Mouse (Mus musculus): ENCODE measurements around the gene Rplp0. TPM values are rescaled to one million over a fixed set of nuclear protein-coding genes. Genes with fewer than 3 reads are reported as not detected.

The Rplp0 gene
- polyA plus RNA-seq, 1 experiment from 2014 or later, result 520 TPM

- H3K36me3 ChIP-seq (ENCODE audit: inconsistent target), result peaks cover 63% of the 10 kb centered on the region
- no peaks in the 10 kb centered on the region; the same call in 1 of the 2 replicates for H3K79me2 ChIP-seq (ENCODE audit: inconsistent target)
- no peak overlapping the region for H3K27ac ChIP-seq
- 97% methylated on average over 12 of the region's 12 CpGs for WGBS (ENCODE audit: missing documents)
- H3K4me3 ChIP-seq (ENCODE audit: inconsistent target), result no peak overlapping the region
Measured at GRCm38 (mm10) chr5:115551386-115551785, 7.9 kb upstream of the Rplp0 start.

GRCm38 (mm10) chr5:115551799-115552198 is 7.5 kb upstream of the Rplp0 start:
- 90% methylated on average over 8 of the region's 13 CpGs for WGBS (ENCODE audit: missing documents)
- Histone ChIP-seq H3K79me2 (ENCODE audit: inconsistent target) (no peaks in the 10 kb centered on the region; the same call in 1 of the 2 replicates), H3K36me3 (ENCODE audit: inconsistent target) (peaks cover 59% of the 10 kb centered on the region), H3K27ac (no peak overlapping the region), H3K4me3 (ENCODE audit: inconsistent target) (no peak overlapping the region)

- no peaks in the 10 kb centered on the region for H3K79me2 ChIP-seq (ENCODE audit: inconsistent target)
- H3K36me3 ChIP-seq (ENCODE audit: inconsistent target), result peaks cover 39% of the 10 kb centered on the region
- H3K27ac ChIP-seq, result no peak overlapping the region
- H3K4me3 ChIP-seq (ENCODE audit: inconsistent target), result no peak overlapping the region
- WGBS (ENCODE audit: missing documents), result 95% methylated on average over 27 of the region's 33 CpGs
Measured at GRCm38 (mm10) chr5:115553801-115554420, 5.4 kb upstream of the Rplp0 start.

GRCm38 (mm10) chr5:115554536-115555291 is 4.6 kb upstream of the Rplp0 start:
- Histone ChIP-seq H3K4me3 (ENCODE audit: inconsistent target) (no peak overlapping the region), H3K36me3 (ENCODE audit: inconsistent target) (peaks cover 31% of the 10 kb centered on the region), H3K27ac (no peak overlapping the region), H3K79me2 (ENCODE audit: inconsistent target) (no peaks in the 10 kb centered on the region)
- WGBS (ENCODE audit: missing documents), result 92% methylated on average over 18 of the region's 18 CpGs

GRCm38 (mm10) chr5:115556217-115556616 is 3.0 kb upstream of the Rplp0 start:
- H3K27ac ChIP-seq, result no peak overlapping the region
- no peak overlapping the region for H3K4me3 ChIP-seq (ENCODE audit: inconsistent target)
- 31% methylated on average over 8 of the region's 8 CpGs for WGBS (ENCODE audit: missing documents)
- peaks cover 28% of the 10 kb centered on the region for H3K36me3 ChIP-seq (ENCODE audit: inconsistent target)
- H3K79me2 ChIP-seq (ENCODE audit: inconsistent target), result peaks cover 14% of the 10 kb centered on the region

- Histone ChIP-seq H3K4me3 (ENCODE audit: inconsistent target) (no peak overlapping the region), H3K79me2 (ENCODE audit: inconsistent target) (peaks cover 20% of the 10 kb centered on the region), H3K36me3 (ENCODE audit: inconsistent target) (peaks cover 30% of the 10 kb centered on the region; the same call in 1 of the 2 replicates), H3K27ac (no peak overlapping the region)
- WGBS (ENCODE audit: missing documents), result 92% methylated on average over 11 of the region's 14 CpGs
Measured at GRCm38 (mm10) chr5:115558182-115558794, 979 bp upstream of the Rplp0 start.

- Histone ChIP-seq H3K79me2 (ENCODE audit: inconsistent target) (peaks cover 21% of the 10 kb centered on the region), H3K36me3 (ENCODE audit: inconsistent target) (peaks cover 20% of the 10 kb centered on the region; the same call in 1 of the 2 replicates), H3K27ac (peak overlapping the region; percentile 42), H3K4me3 (ENCODE audit: inconsistent target) (peak overlapping the region; percentile 51)
- 62% methylated on average over 13 of the region's 13 CpGs for WGBS (ENCODE audit: missing documents)
Measured at GRCm38 (mm10) chr5:115560336-115560905, 1.2 kb downstream of the Rplp0 start.

- H3K4me3 ChIP-seq (ENCODE audit: inconsistent target), result no peak overlapping the region
- WGBS (ENCODE audit: missing documents), result 82% methylated on average over 5 of the region's 5 CpGs
- peaks cover 56% of the 10 kb centered on the region for H3K79me2 ChIP-seq (ENCODE audit: inconsistent target)
- H3K36me3 ChIP-seq (ENCODE audit: inconsistent target), result peaks cover 20% of the 10 kb centered on the region; the same call in 1 of the 2 replicates
- H3K27ac ChIP-seq, result no peak overlapping the region
Measured at GRCm38 (mm10) chr5:115563771-115564585, 4.7 kb downstream of the Rplp0 start.

- peaks cover 65% of the 10 kb centered on the region for H3K79me2 ChIP-seq (ENCODE audit: inconsistent target)
- 10% methylated on average over 55 of the region's 55 CpGs for WGBS (ENCODE audit: missing documents)
Measured at GRCm38 (mm10) chr5:115564737-115565393, 5.6 kb downstream of the Rplp0 start, which contains the start of gene Gcn1l1. Gene Gcn1l1, plus strand, starts transcription at chr5:115565254.

GRCm38 (mm10) chr5:115565403-115565802 is 6.1 kb downstream of the Rplp0 start:
- 1% methylated on average over 44 of the region's 46 CpGs for WGBS (ENCODE audit: missing documents)
- peaks cover 65% of the 10 kb centered on the region for H3K79me2 ChIP-seq (ENCODE audit: inconsistent target)
- H3K27ac ChIP-seq, result no peak overlapping the region
- peaks cover 20% of the 10 kb centered on the region; the same call in 1 of the 2 replicates for H3K36me3 ChIP-seq (ENCODE audit: inconsistent target)
- peak overlapping the region; percentile 56 for H3K4me3 ChIP-seq (ENCODE audit: inconsistent target)

More at GRCm38 (mm10) chr5:115564737-115565393, 5.6 kb downstream of the Rplp0 start, which contains the start of gene Gcn1l1:
- Histone ChIP-seq H3K36me3 (ENCODE audit: inconsistent target) (peaks cover 20% of the 10 kb centered on the region; the same call in 1 of the 2 replicates), H3K4me3 (ENCODE audit: inconsistent target) (peak within 1 kb of the TSS; percentile 56), H3K27ac (no peak within 1 kb of the TSS)

- WGBS (ENCODE audit: missing documents), result 98% methylated on average over 9 of the region's 10 CpGs
- Histone ChIP-seq H3K79me2 (ENCODE audit: inconsistent target) (peaks cover 66% of the 10 kb centered on the region), H3K36me3 (ENCODE audit: inconsistent target) (peaks cover 12% of the 10 kb centered on the region), H3K27ac (no peak overlapping the region), H3K4me3 (ENCODE audit: inconsistent target) (no peak overlapping the region)
Measured at GRCm38 (mm10) chr5:115568681-115569080, 9.4 kb downstream of the Rplp0 start.

GRCm38 (mm10) chr5:115569308-115569707 is 10.0 kb downstream of the Rplp0 start:
- Histone ChIP-seq H3K36me3 (ENCODE audit: inconsistent target) (peaks cover 12% of the 10 kb centered on the region), H3K4me3 (ENCODE audit: inconsistent target) (no peak overlapping the region), H3K27ac (no peak overlapping the region), H3K79me2 (ENCODE audit: inconsistent target) (peaks cover 66% of the 10 kb centered on the region)
- 89% methylated on average over 11 of the region's 11 CpGs for WGBS (ENCODE audit: missing documents)

GRCm38 (mm10) chr5:115569721-115570120 is 10.5 kb downstream of the Rplp0 start:
- H3K27ac ChIP-seq, result no peak overlapping the region
- WGBS (ENCODE audit: missing documents), result 97% methylated on average over 4 of the region's 4 CpGs
- H3K36me3 ChIP-seq (ENCODE audit: inconsistent target), result peaks cover 12% of the 10 kb centered on the region
- no peak overlapping the region for H3K4me3 ChIP-seq (ENCODE audit: inconsistent target)
- H3K79me2 ChIP-seq (ENCODE audit: inconsistent target), result peaks cover 66% of the 10 kb centered on the region

All from macrophage (primary cell).